Mouse (Mus musculus) lung, postnatal 0 days (tissue): ENCODE data around the gene Cbln1.

Source experiments
- CTCF ChIP-seq: IDR thresholded peaks from 2 replicates; pipeline ENCODE4 v1.5.1; 2016; ENCODE audit warnings: antibody characterized with exemption, mild to moderate bottlenecking
- EP300 ChIP-seq: IDR thresholded peaks from 2 replicates; pipeline ENCODE4 v1.6.1; 2016; ENCODE audit warnings: antibody characterized with exemption, mild to moderate bottlenecking, control low read depth

- TF ChIP-seq CTCF (no peak), EP300 (no peak)
Observed at GRCm38 (mm10) chr8:87456949-87457348, 15.5 kb downstream of the Cbln1 start.
